Mouse (Mus musculus): ENCODE measurements around the gene Mief1. TPM values are rescaled to one million over a fixed set of nuclear protein-coding genes. Genes with fewer than 3 reads are reported as not detected.

Mief1 gene
- 35.8 and 44.9 TPM in 2 replicates for polyA plus RNA-seq (2014; fragmentation: Nextera tagmentation; extraction: Ambion mirVana)

- Histone ChIP-seq H3K27ac (ENCODE audit: low read depth, low read length) (peak within 1 kb of the TSS; percentile 86), H3K9me3 (ENCODE audit: control insufficient read depth, low read length) (no peaks in the 10 kb centered on the region), H3K9ac (ENCODE audit: low read depth, low read length) (peak within 1 kb of the TSS; percentile 94), H3K4me3 (ENCODE audit: low read depth, low read length) (peak within 1 kb of the TSS; percentile 97), H3K4me2 (peak within 1 kb of the TSS; percentile 87), H3K36me3 (ENCODE audit: control insufficient read depth, insufficient read depth, low read length) (peaks cover 17% of the 10 kb centered on the region; the same call in 1 of the 2 replicates), H3K4me1 (replicated peaks; ENCODE audit: control insufficient read depth, insufficient read depth, low read length) (peaks cover 18% of the 10 kb centered on the region), H3K27me3 (replicated peaks; ENCODE audit: control insufficient read depth, insufficient read depth, low read length) (no peaks in the 10 kb centered on the region)
- DNase-seq (ENCODE audit: low spot score) (peak; percentile 98), ATAC-seq (replicated peaks; ENCODE audit: low FRiP score) (peak; percentile 98)
- under 1% methylated on average over 67 of the region's 67 CpGs for WGBS
Observed at GRCm38 (mm10) chr15:80233733-80234509, at the start of gene Mief1. TSS of gene Mief1 (plus strand) at chr15:80234018.

- H3K4me2 ChIP-seq, result no peak overlapping the region
- ATAC-seq (replicated peaks; ENCODE audit: low FRiP score), result no peak
- 73% methylated on average over 5 of the region's 5 CpGs for WGBS
Observed at GRCm38 (mm10) chr15:80188927-80189326, 44.9 kb upstream of the Mief1 start.

GRCm38 (mm10) chr15:80190075-80190474, 43.7 kb upstream of the Mief1 start:
- no peaks in the 10 kb centered on the region; the same call in none of the 2 replicates for H3K27me3 ChIP-seq (replicated peaks; ENCODE audit: control insufficient read depth, insufficient read depth, low read length)
- WGBS, result 72% methylated on average over 4 of the region's 4 CpGs
- ATAC-seq (replicated peaks; ENCODE audit: low FRiP score), result no peak

More at GRCm38 (mm10) chr15:80188927-80189326, 44.9 kb upstream of the Mief1 start:
- H3K27me3 ChIP-seq (replicated peaks; ENCODE audit: control insufficient read depth, insufficient read depth, low read length), result no peaks in the 10 kb centered on the region; the same call in none of the 2 replicates
- no peaks in the 10 kb centered on the region for H3K36me3 ChIP-seq (ENCODE audit: control insufficient read depth, insufficient read depth, low read length)
- peaks cover 5% of the 10 kb centered on the region for H3K4me1 ChIP-seq (replicated peaks; ENCODE audit: control insufficient read depth, insufficient read depth, low read length)
- H3K9ac ChIP-seq (ENCODE audit: low read depth, low read length), result no peak overlapping the region
- no peak for DNase-seq (ENCODE audit: low spot score)
- no peak overlapping the region for H3K27ac ChIP-seq (ENCODE audit: low read depth, low read length)
- no peak overlapping the region for H3K4me3 ChIP-seq (ENCODE audit: low read depth, low read length)
- H3K9me3 ChIP-seq (ENCODE audit: control insufficient read depth, low read length), result no peaks in the 10 kb centered on the region

GRCm38 (mm10) chr15:80191585-80192245, 42.1 kb upstream of the Mief1 start:
- H3K4me2 ChIP-seq, result peak overlapping the region; percentile 4; the same call in 1 of the 2 replicates
- 58% methylated on average over 8 of the region's 8 CpGs for WGBS
- H3K4me3 ChIP-seq (ENCODE audit: low read depth, low read length), result no peak overlapping the region
- no peak overlapping the region for H3K9ac ChIP-seq (ENCODE audit: low read depth, low read length)
- H3K27ac ChIP-seq (ENCODE audit: low read depth, low read length), result peak overlapping the region; percentile 32; the same call in 1 of the 2 replicates
- peaks cover 5% of the 10 kb centered on the region for H3K4me1 ChIP-seq (replicated peaks; ENCODE audit: control insufficient read depth, insufficient read depth, low read length)
- no peak for ATAC-seq (replicated peaks; ENCODE audit: low FRiP score)
- no peaks in the 10 kb centered on the region; the same call in none of the 2 replicates for H3K27me3 ChIP-seq (replicated peaks; ENCODE audit: control insufficient read depth, insufficient read depth, low read length)
- DNase-seq (ENCODE audit: low spot score), result no peak
- H3K9me3 ChIP-seq (ENCODE audit: control insufficient read depth, low read length), result no peaks in the 10 kb centered on the region
- H3K36me3 ChIP-seq (ENCODE audit: control insufficient read depth, insufficient read depth, low read length), result no peaks in the 10 kb centered on the region

More at GRCm38 (mm10) chr15:80190075-80190474, 43.7 kb upstream of the Mief1 start:
- Histone ChIP-seq H3K4me1 (replicated peaks; ENCODE audit: control insufficient read depth, insufficient read depth, low read length) (peaks cover 5% of the 10 kb centered on the region), H3K36me3 (ENCODE audit: control insufficient read depth, insufficient read depth, low read length) (no peaks in the 10 kb centered on the region), H3K4me3 (ENCODE audit: low read depth, low read length) (no peak overlapping the region), H3K4me2 (no peak overlapping the region), H3K27ac (ENCODE audit: low read depth, low read length) (no peak overlapping the region), H3K9me3 (ENCODE audit: control insufficient read depth, low read length) (no peaks in the 10 kb centered on the region), H3K9ac (ENCODE audit: low read depth, low read length) (no peak overlapping the region)
- DNase-seq (ENCODE audit: low spot score), result no peak

- 78% methylated on average over 5 of the region's 6 CpGs for WGBS
- Histone ChIP-seq H3K27ac (ENCODE audit: low read depth, low read length) (no peak overlapping the region; the same call in 1 of the 2 replicates), H3K4me3 (ENCODE audit: low read depth, low read length) (no peak overlapping the region), H3K4me1 (replicated peaks; ENCODE audit: control insufficient read depth, insufficient read depth, low read length) (peaks cover 5% of the 10 kb centered on the region), H3K9me3 (ENCODE audit: control insufficient read depth, low read length) (no peaks in the 10 kb centered on the region), H3K36me3 (ENCODE audit: control insufficient read depth, insufficient read depth, low read length) (no peaks in the 10 kb centered on the region), H3K27me3 (replicated peaks; ENCODE audit: control insufficient read depth, insufficient read depth, low read length) (no peaks in the 10 kb centered on the region; the same call in none of the 2 replicates), H3K9ac (ENCODE audit: low read depth, low read length) (no peak overlapping the region), H3K4me2 (no peak overlapping the region)
- no peak for ATAC-seq (replicated peaks; ENCODE audit: low FRiP score)
- DNase-seq (ENCODE audit: low spot score), result no peak
Observed at GRCm38 (mm10) chr15:80192246-80192585, 41.6 kb upstream of the Mief1 start.

- Histone ChIP-seq H3K9me3 (ENCODE audit: control insufficient read depth, low read length) (no peaks in the 10 kb centered on the region), H3K27ac (ENCODE audit: low read depth, low read length) (no peak overlapping the region), H3K9ac (ENCODE audit: low read depth, low read length) (no peak overlapping the region), H3K4me1 (replicated peaks; ENCODE audit: control insufficient read depth, insufficient read depth, low read length) (peaks cover 5% of the 10 kb centered on the region), H3K27me3 (replicated peaks; ENCODE audit: control insufficient read depth, insufficient read depth, low read length) (no peaks in the 10 kb centered on the region; the same call in none of the 2 replicates), H3K36me3 (ENCODE audit: control insufficient read depth, insufficient read depth, low read length) (no peaks in the 10 kb centered on the region), H3K4me3 (ENCODE audit: low read depth, low read length) (no peak overlapping the region), H3K4me2 (no peak overlapping the region)
- ATAC-seq (replicated peaks; ENCODE audit: low FRiP score) (no peak), DNase-seq (ENCODE audit: low spot score) (no peak)
- whole genome bisulfite sequencing, result 55% methylated on average over 7 of the region's 7 CpGs
Observed at GRCm38 (mm10) chr15:80192847-80193246, 41.0 kb upstream of the Mief1 start.

- no peak overlapping the region for H3K4me2 ChIP-seq
- WGBS, result 91% methylated on average over 2 of the region's 2 CpGs
- DNase-seq (ENCODE audit: low spot score) (no peak), ATAC-seq (replicated peaks; ENCODE audit: low FRiP score) (no peak)
- H3K36me3 ChIP-seq (ENCODE audit: control insufficient read depth, insufficient read depth, low read length), result no peaks in the 10 kb centered on the region
- H3K27ac ChIP-seq (ENCODE audit: low read depth, low read length), result no peak overlapping the region
- no peaks in the 10 kb centered on the region for H3K4me1 ChIP-seq (replicated peaks; ENCODE audit: control insufficient read depth, insufficient read depth, low read length)
- H3K9me3 ChIP-seq (ENCODE audit: control insufficient read depth, low read length), result no peaks in the 10 kb centered on the region
- H3K27me3 ChIP-seq (replicated peaks; ENCODE audit: control insufficient read depth, insufficient read depth, low read length), result no peaks in the 10 kb centered on the region; the same call in 1 of the 2 replicates
- no peak overlapping the region for H3K4me3 ChIP-seq (ENCODE audit: low read depth, low read length)
- H3K9ac ChIP-seq (ENCODE audit: low read depth, low read length), result no peak overlapping the region
Observed at GRCm38 (mm10) chr15:80199556-80199955, 34.3 kb upstream of the Mief1 start.

- Histone ChIP-seq H3K27me3 (replicated peaks; ENCODE audit: control insufficient read depth, insufficient read depth, low read length) (no peaks in the 10 kb centered on the region; the same call in none of the 2 replicates), H3K36me3 (ENCODE audit: control insufficient read depth, insufficient read depth, low read length) (no peaks in the 10 kb centered on the region)
- 73% methylated on average over 6 of the region's 6 CpGs for WGBS
Observed at GRCm38 (mm10) chr15:80202111-80202775, 31.6 kb upstream of the Mief1 start.

More at GRCm38 (mm10) chr15:80202111-80202775, 31.6 kb upstream of the Mief1 start:
- no peaks in the 10 kb centered on the region for H3K9me3 ChIP-seq (ENCODE audit: control insufficient read depth, low read length)
- H3K9ac ChIP-seq (ENCODE audit: low read depth, low read length), result no peak overlapping the region
- no peak overlapping the region for H3K4me2 ChIP-seq
- no peak overlapping the region for H3K27ac ChIP-seq (ENCODE audit: low read depth, low read length)
- H3K4me1 ChIP-seq (replicated peaks; ENCODE audit: control insufficient read depth, insufficient read depth, low read length), result no peaks in the 10 kb centered on the region
- no peak for DNase-seq (ENCODE audit: low spot score)
- H3K4me3 ChIP-seq (ENCODE audit: low read depth, low read length), result no peak overlapping the region
- no peak for ATAC-seq (replicated peaks; ENCODE audit: low FRiP score)

Measured in liver, embryonic 11.5 days (tissue).